Mouse (Mus musculus): Measurements from ENCODE around the gene Gm7579.
"Not testable (repeated sequence)": the region's sequence is repeated elsewhere in the genome, so short reads cannot be mapped to it uniquely, and the experiment has no call there.

Gene Gm7579

GRCm38 (mm10) chr7:142211559-142211958 lies at the start of gene Gm7579:
Gene Gm7579, plus strand, starts transcription at chr7:142211859.
- no peak for DNase-seq

GRCm38 (mm10) chr7:142165639-142166038 lies 46.0 kb upstream of the Gm7579 start, which contains the start of gene Gm4553:
Gene Gm4553, minus strand, starts transcription at chr7:142165739.
- DNase-seq = not testable (repeated sequence)

GRCm38 (mm10) chr7:142169836-142170235 lies 41.8 kb upstream of the Gm7579 start:
- DNase-seq = no peak

GRCm38 (mm10) chr7:142175905-142176304 lies 35.8 kb upstream of the Gm7579 start, which contains the start of gene Krtap5-2:
Gene Krtap5-2, minus strand, starts transcription at chr7:142176005.
- not testable (repeated sequence) for DNase-seq

- DNase-seq = no peak
Observed at GRCm38 (mm10) chr7:142178685-142179084, 33.0 kb upstream of the Gm7579 start.

- no peak for DNase-seq
Observed at GRCm38 (mm10) chr7:142181021-142181420, 30.6 kb upstream of the Gm7579 start.

- DNase-seq = no peak
Observed at GRCm38 (mm10) chr7:142188156-142188555, 23.5 kb upstream of the Gm7579 start.

- DNase-seq = no peak
Observed at GRCm38 (mm10) chr7:142190289-142190688, 21.4 kb upstream of the Gm7579 start, which contains the start of gene Gm10153. Gene Gm10153, minus strand, starts transcription at chr7:142190389.

GRCm38 (mm10) chr7:142198748-142199147 lies 12.9 kb upstream of the Gm7579 start:
- no peak for DNase-seq

- no peak for DNase-seq
Observed at GRCm38 (mm10) chr7:142201064-142201463, 10.6 kb upstream of the Gm7579 start, which contains the start of gene Krtap5-3. Gene Krtap5-3, plus strand, starts transcription at chr7:142201364.

- DNase-seq = no peak
Observed at GRCm38 (mm10) chr7:142205488-142205887, 6.2 kb upstream of the Gm7579 start.

GRCm38 (mm10) chr7:142206891-142207290 lies 4.8 kb upstream of the Gm7579 start:
- DNase-seq = not testable (repeated sequence)

- not testable (repeated sequence) for DNase-seq
Observed at GRCm38 (mm10) chr7:142212136-142212535, 477 bp downstream of the Gm7579 start.

GRCm38 (mm10) chr7:142224518-142224917 lies 12.9 kb downstream of the Gm7579 start:
- DNase-seq = no peak

- not testable (repeated sequence) for DNase-seq
Observed at GRCm38 (mm10) chr7:142229871-142230270, 18.2 kb downstream of the Gm7579 start, which contains the start of gene Krtap5-5. Gene Krtap5-5, minus strand, starts transcription at chr7:142229971.

- DNase-seq = no peak
Observed at GRCm38 (mm10) chr7:142231540-142231939, 19.9 kb downstream of the Gm7579 start.

GRCm38 (mm10) chr7:142240978-142241377 lies 29.3 kb downstream of the Gm7579 start, which contains the start of gene Gm40460:
Gene Gm40460, minus strand, starts transcription at chr7:142241078.
- no peak for DNase-seq

- no peak for DNase-seq
Observed at GRCm38 (mm10) chr7:142249824-142250223, 38.2 kb downstream of the Gm7579 start.

- DNase-seq = peak; percentile 9
Observed at GRCm38 (mm10) chr7:142255517-142255916, 43.9 kb downstream of the Gm7579 start.

- not testable (repeated sequence) for DNase-seq
Observed at GRCm38 (mm10) chr7:142258254-142258653, 46.6 kb downstream of the Gm7579 start, which contains the start of gene Gm2431. Gene Gm2431, minus strand, starts transcription at chr7:142258354.

All from cerebellum, adult 9-11 months (tissue).